Mouse (Mus musculus) hematopoietic stem cell, adult 5-6 weeks (primary cell): ENCODE results near the gene Tyrobp. TPM values are rescaled to one million over a fixed set of nuclear protein-coding genes. Genes with fewer than 3 reads are reported as not detected.

Experiments used
- ATAC-seq, 2 experiments: fragments of 125-278 bp in 1 of 2; replicated peaks in 1 of 2; 2 replicates each; pipeline ENCODE4 v1.8.0; 2016 to 2017; ENCODE audit warnings: inconsistent platforms in 2 of 2, mild to moderate bottlenecking in 2 of 2, moderate number of reproducible peaks in 2 of 2, low read depth in 1 of 2, moderate TSS enrichment in 1 of 2; ENCODE audit not compliant: low FRiP score in 2 of 2, poor library complexity in 2 of 2, severe bottlenecking in 2 of 2, insufficient read depth in 1 of 2, low TSS enrichment in 1 of 2
- total RNA-seq: library from RNA; stranded (forward); fragments of 172-1452, 232-1000 nt; gene quantifications from 2 replicates; pipeline ENCODE4 v1.2.3, GENCODE M21; 2017

Gene Tyrobp
- total RNA-seq, 1 experiment from 2014 or later = 50.4 TPM

DNA sequence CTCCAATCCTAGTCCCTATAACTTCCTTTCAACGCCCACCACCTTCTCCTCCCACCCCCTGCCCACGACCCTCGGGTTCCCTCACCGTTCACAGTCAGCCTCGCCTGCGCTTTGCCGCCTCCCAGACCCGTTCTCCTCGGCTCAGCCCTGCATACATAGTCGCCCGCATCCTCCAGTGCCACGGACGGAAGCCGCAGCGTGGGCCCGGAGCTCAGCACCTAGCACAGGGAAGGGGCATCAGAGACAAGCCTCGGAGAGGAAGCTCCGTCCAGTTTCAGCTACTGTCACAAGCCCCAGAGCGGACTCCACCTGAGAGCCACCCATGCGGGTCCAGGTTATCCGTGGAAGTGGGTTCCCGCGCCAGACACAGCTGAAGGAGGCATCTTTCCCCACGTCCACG, 39.8 kb downstream of the Tyrobp start:
- no peak for ATAC-seq

DNA sequence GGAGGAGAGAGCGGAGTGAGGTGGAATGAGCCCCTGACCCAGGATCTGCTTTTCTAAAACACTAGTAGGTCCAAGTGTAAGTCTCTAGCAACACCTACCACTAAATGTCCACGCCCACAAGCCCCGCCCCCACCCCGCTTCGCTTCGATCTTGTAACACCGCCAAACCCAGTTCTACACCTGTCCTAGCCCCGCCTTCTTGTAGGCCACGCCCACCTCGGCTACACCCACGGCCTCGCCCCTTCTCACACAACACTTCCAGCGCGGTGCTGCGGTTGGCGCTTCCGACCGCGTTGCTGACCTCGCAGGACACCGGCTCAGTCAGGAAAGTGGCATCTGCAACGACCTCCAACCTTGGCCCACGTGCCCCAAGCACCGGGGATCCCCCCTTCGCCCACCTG, 40.2 kb downstream of the Tyrobp start:
- peak; percentile 31 to 76; a peak in 3 of 4 replicates for ATAC-seq

DNA sequence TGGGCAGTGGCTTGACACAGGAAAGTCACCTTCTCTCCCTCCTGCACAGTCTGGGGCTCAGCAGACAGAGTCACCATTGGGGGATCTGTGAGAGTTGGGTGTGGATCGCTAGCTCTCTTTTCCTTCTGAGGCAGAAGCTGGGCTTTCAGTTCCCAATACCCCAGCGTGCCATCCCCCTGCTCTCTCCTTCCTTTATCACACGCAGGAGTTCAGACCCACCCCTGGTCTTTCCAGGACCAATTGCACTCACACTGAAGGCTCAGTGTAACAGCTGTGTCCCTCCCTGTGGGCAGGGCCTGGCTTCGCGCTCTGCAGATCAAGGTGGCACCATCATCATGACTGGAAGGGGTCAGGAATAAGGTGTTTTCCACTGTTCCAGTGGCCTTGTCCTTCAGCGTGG, 40.7 kb downstream of the Tyrobp start:
- ATAC-seq = 0 out of 4 replicates have a peak, but pooled peaks of 1 of the 2 experiments have one; percentile 9

DNA sequence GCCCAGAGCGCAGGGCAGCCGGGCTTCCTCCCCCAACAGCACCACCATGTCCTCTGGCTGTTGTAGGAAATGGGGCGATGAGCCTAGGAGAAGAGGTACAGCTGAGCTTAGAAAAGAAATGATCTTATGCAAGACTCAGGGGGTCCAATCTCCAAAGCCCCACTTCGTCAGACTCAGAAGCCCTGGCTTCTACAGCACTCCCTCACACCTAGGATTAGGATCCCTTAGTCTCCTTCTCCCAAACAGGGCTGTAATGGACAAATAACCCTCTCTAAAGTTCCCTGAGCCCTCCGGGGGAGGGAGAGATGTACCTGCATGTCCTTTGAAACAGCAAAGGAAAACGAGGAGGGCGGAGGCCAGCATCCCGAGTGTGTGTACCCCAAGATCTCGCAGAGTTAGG, 42.9 kb downstream of the Tyrobp start:
- no peak for ATAC-seq

DNA sequence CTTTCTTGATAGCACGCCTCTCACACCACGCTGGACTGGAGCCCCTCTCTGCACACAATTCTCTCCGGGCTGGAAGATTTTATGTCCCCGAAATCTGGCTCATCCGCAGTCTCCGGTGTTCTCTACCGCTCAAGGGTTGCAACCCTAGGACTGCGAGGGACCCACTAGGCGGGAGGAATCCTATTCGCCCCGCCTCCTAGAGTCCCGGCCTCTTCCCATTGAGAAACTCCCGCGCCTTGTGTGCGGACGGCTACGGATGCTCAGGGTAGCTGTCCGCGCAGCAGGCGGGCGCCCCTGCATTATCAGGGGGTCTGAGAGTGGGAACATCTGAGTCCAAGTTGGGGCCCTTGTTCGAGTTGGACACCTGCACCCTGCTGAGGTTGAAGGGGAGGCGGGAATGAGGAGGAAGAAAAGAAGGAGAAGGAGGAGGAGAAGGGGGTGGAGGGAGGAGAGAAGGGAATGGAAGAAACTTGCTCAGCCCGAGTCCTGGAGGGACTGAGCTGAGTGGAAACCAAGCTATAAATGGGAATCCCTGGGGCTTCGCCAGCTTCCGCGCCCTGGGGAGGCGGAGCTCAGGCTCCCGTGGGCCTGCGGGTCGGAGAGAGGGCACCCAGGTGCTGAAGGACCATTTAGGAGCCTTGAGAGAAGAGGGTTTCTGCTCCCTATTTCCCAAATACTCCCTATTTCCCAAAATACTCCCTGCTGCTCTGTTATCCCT, 43.5 kb downstream of the Tyrobp start:
- ATAC-seq = no peak

DNA sequence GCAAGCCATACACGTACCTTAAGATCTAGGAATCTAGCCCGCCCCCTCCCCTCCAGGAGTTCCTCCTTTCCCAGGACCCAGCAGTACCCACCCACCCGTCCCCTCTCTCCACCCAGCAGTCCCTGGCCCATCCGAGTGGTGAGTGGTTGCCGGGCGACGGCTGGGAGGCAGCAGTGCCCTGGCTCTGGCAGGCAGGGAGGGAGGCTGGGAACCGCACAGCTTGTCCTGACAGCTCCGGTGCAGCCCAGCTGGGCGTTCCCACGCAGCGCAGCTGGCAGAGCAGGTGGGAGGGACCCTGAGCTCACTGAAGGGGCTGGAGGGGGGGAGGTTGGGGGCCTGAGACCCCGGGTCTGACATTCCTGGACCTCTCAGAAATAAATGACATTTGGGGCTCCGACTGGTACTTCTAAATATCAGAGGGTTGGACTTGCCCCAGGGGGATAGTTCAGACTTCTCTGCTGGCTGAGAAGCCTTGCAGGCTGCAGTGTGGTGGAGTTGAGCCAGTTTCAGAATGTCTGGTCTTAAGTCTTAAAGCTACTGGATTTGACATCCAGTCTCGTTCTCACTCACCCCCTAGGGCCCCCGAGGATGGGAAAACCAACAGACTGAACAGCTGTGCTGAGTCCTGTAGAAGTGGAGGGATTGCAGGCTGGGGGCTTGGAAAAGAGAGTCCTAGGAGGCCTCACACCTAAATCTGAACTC, 44.2 kb downstream of the Tyrobp start, which contains the start of the genes Kirrel2 and Nphs1:
Gene Kirrel2 (minus strand): TSS at position 62 of the 702 bp plus-strand sequence.
Gene Nphs1 (plus strand): TSS at position 687 of the 702 bp plus-strand sequence.
- no peak for ATAC-seq

DNA sequence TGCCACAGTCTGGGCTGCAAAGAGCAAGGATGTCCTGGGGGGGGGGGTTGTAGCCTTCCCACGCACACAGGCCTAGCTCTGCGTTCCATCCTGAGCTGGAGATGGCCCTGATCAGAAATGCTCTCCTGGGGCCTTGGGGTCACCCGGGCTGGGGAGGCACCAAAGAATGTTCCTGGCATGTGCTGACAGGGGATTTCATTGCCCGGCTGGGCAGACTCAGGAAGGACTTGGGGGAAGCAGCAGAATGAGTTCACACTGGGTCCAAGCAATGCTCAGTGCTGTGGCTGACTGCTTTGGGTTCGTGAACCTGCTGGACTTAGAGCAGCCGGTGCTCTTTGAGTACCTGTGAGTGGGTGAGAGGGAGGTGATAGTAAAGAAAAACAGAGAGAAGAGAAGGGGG, 45.9 kb downstream of the Tyrobp start:
- ATAC-seq = no peak

DNA sequence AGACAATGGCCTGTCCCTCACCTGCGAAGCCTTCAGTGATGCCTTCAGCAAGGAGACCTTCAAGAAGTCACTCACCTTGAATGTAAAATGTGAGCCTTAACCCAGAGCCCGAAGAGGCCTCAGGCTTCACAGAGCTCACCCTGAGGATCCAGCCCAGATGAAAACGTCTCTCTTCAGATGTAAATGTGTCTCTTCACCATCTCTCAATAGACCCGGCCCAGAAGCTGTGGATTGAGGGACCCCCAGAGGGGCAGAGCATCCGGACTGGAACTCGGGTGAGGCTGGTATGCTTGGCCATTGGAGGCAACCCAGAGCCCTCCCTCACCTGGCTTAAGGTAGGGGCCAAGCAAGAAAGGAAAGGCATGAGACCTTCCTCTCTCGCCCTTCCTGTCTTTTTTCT, 50.0 kb downstream of the Tyrobp start:
- no peak for ATAC-seq

DNA sequence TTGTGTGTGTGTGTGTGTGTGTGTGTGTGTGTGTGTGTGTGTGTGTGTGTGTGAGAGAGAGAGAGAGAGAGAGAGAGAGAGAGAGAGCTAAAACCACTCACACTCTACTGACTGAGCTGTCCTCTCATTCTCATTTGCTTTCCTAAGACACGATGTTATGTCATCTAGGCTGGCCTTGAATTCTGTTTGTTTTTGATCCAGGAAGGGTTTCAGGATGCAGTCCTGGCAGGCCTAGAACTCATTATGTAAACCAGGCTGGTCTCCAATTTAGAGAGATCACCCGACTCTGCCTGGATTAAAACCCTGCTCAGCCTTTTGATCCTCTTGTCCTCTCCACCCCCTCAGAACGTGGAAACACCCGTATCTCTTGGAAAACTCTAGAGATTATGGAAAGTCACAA, 50.4 kb downstream of the Tyrobp start:
- ATAC-seq = no peak

DNA sequence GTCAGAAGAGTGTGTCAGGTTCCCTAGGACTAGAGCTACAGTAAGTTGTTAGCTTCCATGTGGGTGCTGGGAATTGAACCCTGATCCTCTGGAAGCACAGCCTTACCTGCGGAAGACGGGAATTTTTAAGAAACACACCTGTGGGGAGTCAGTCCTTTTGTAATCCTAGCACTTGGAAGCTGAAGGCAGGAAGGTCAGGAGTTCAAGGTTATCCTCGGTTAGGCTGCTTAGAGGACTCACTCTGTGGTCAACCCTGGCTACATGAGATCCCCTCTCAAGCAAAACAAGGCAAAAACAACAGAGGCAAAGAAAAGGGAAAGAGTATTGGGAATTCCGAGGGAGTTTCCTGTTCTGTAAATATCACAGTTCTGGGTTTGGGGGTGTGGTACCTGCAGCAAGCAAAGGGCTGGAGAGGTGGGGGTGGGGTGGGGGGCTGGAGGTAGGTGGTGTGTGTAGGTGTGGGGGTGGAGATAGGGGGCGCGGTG, 51.3 kb downstream of the Tyrobp start:
- ATAC-seq = no peak

Other genes starting within 250 kb of the Tyrobp start
- 117 and 134 TPM in 2 replicates for gene Zfp146, start 244.0 kb upstream of the Tyrobp start, total RNA-seq
- gene Cox7a1, start 229.6 kb upstream of the Tyrobp start, total RNA-seq = not detected in 2 replicates
- 215 and 230 TPM in 2 replicates for gene Capns1, start 214.9 kb upstream of the Tyrobp start, total RNA-seq
- gene Polr2i, start 181.8 kb upstream of the Tyrobp start, total RNA-seq = 41.9 and 45.3 TPM in 2 replicates
- gene Tbcb, start 181.5 kb upstream of the Tyrobp start, total RNA-seq = 24.8 and 35.0 TPM in 2 replicates
- not detected in 2 replicates for gene Ovol3, start 178.0 kb upstream of the Tyrobp start, total RNA-seq
- 1.1 TPM in 1 of 2 replicates, not detected in the other for gene Thap8, start 133.7 kb upstream of the Tyrobp start, total RNA-seq
- gene Wdr62, start 133.3 kb upstream of the Tyrobp start, total RNA-seq = 6.3 and 11.0 TPM in 2 replicates
- 4.9 TPM in 1 of 2 replicates, not detected in the other for gene Clip3, start 122.0 kb upstream of the Tyrobp start, total RNA-seq
- 30.5 and 41.4 TPM in 2 replicates for gene Alkbh6, start 105.0 kb upstream of the Tyrobp start, total RNA-seq
- 2.2 and 2.8 TPM in 2 replicates for gene Syne4, start 99.0 kb upstream of the Tyrobp start, total RNA-seq
- gene E130208F15Rik, start 92.0 kb upstream of the Tyrobp start, total RNA-seq = 0.44 and 3.9 TPM in 2 replicates
- 8.3 and 11.9 TPM in 2 replicates for gene Sdhaf1, start 89.9 kb upstream of the Tyrobp start, total RNA-seq
- not detected in 2 replicates for gene Lrfn3, start 51.0 kb upstream of the Tyrobp start, total RNA-seq
- 11.6 and 14.3 TPM in 2 replicates for gene Hcst, start 6.1 kb downstream of the Tyrobp start, total RNA-seq
- 40.3 and 45.4 TPM in 2 replicates for gene Nfkbid, start 8.0 kb downstream of the Tyrobp start, total RNA-seq
- gene Aplp1, start 31.8 kb downstream of the Tyrobp start, total RNA-seq = not detected in 2 replicates
- gene Kirrel2, start 43.9 kb downstream of the Tyrobp start, total RNA-seq = not detected in 2 replicates
- gene Nphs1, start 44.6 kb downstream of the Tyrobp start, total RNA-seq = 0.55 and 1.4 TPM in 2 replicates
- gene Prodh2, start 79.9 kb downstream of the Tyrobp start, total RNA-seq = not detected in 2 replicates
- 10.3 and 15.1 TPM in 2 replicates for gene Arhgap33, start 121.3 kb downstream of the Tyrobp start, total RNA-seq
- 1.6 and 2.7 TPM in 2 replicates for gene Hspb6, start 138.4 kb downstream of the Tyrobp start, total RNA-seq
- gene Proser3, start 138.5 kb downstream of the Tyrobp start, total RNA-seq = 14.4 and 17.1 TPM in 2 replicates
- gene Lin37, start 146.1 kb downstream of the Tyrobp start, total RNA-seq = 19.6 and 39.0 TPM in 2 replicates
- 79.4 and 148 TPM in 2 replicates for gene U2af1l4, start 149.5 kb downstream of the Tyrobp start, total RNA-seq
- 5.0 and 9.4 TPM in 2 replicates for gene Gm49396, start 149.6 kb downstream of the Tyrobp start, total RNA-seq
- 122 and 158 TPM in 2 replicates for gene Psenen, start 149.9 kb downstream of the Tyrobp start, total RNA-seq
- gene Igflr1, start 151.7 kb downstream of the Tyrobp start, total RNA-seq = 0.63 TPM in 1 of 2 replicates, not detected in the other
- gene Kmt2b, start 175.0 kb downstream of the Tyrobp start, total RNA-seq = 18.7 and 26.5 TPM in 2 replicates
- gene Zbtb32, start 185.1 kb downstream of the Tyrobp start, total RNA-seq = not detected in 2 replicates
- gene Upk1a, start 199.1 kb downstream of the Tyrobp start, total RNA-seq = not detected in 2 replicates
- gene Cox6b1, start 212.4 kb downstream of the Tyrobp start, total RNA-seq = 272 and 375 TPM in 2 replicates
- gene Etv2, start 222.1 kb downstream of the Tyrobp start, total RNA-seq = not detected in 2 replicates
- gene Rbm42, start 236.6 kb downstream of the Tyrobp start, total RNA-seq = 17.5 and 44.4 TPM in 2 replicates